Mouse (Mus musculus): ENCODE measurements around the gene Slc30a2.
A peak's percentile ranks its signal among the peaks of the same experiment; 100 is the strongest.
"Not testable (repeated sequence)": the region's sequence is repeated elsewhere in the genome, so short reads cannot be mapped to it uniquely, and the experiment has no call there.

The Slc30a2 gene

GRCm38 (mm10) chr4:134355841-134356452 is 13.0 kb downstream of the Slc30a2 start:
- DNase-seq (ENCODE audit: extremely low read depth, insufficient read length, low spot score): peak; percentile 75

- no peak for DNase-seq (ENCODE audit: extremely low read depth, insufficient read length, low spot score)
Measured at GRCm38 (mm10) chr4:134356591-134357460, 13.8 kb downstream of the Slc30a2 start.

GRCm38 (mm10) chr4:134357461-134357771 is 14.4 kb downstream of the Slc30a2 start:
- DNase-seq (ENCODE audit: extremely low read depth, insufficient read length, low spot score): no peak

GRCm38 (mm10) chr4:134359649-134360048 is 16.7 kb downstream of the Slc30a2 start:
- DNase-seq (ENCODE audit: extremely low read depth, insufficient read length, low spot score): no peak

GRCm38 (mm10) chr4:134361215-134361614 is 18.2 kb downstream of the Slc30a2 start:
- DNase-seq (ENCODE audit: extremely low read depth, insufficient read length, low spot score): no peak

- no peak for DNase-seq (ENCODE audit: extremely low read depth, insufficient read length, low spot score)
Measured at GRCm38 (mm10) chr4:134362124-134362523, 19.1 kb downstream of the Slc30a2 start.

GRCm38 (mm10) chr4:134362586-134362985 is 19.6 kb downstream of the Slc30a2 start:
- DNase-seq (ENCODE audit: extremely low read depth, insufficient read length, low spot score): no peak

GRCm38 (mm10) chr4:134365280-134365679 is 22.3 kb downstream of the Slc30a2 start:
- no peak for DNase-seq (ENCODE audit: extremely low read depth, insufficient read length, low spot score)

GRCm38 (mm10) chr4:134370649-134371221 is 27.8 kb downstream of the Slc30a2 start:
- DNase-seq (ENCODE audit: extremely low read depth, insufficient read length, low spot score): no peak

GRCm38 (mm10) chr4:134371316-134371855 is 28.4 kb downstream of the Slc30a2 start:
- no peak for DNase-seq (ENCODE audit: extremely low read depth, insufficient read length, low spot score)

GRCm38 (mm10) chr4:134372294-134372747 is 29.3 kb downstream of the Slc30a2 start:
- no peak for DNase-seq (ENCODE audit: extremely low read depth, insufficient read length, low spot score)

GRCm38 (mm10) chr4:134373295-134373694 is 30.3 kb downstream of the Slc30a2 start:
- no peak for DNase-seq (ENCODE audit: extremely low read depth, insufficient read length, low spot score)

- DNase-seq (ENCODE audit: extremely low read depth, insufficient read length, low spot score): no peak
Measured at GRCm38 (mm10) chr4:134374306-134374705, 31.3 kb downstream of the Slc30a2 start.

GRCm38 (mm10) chr4:134378089-134378615 is 35.2 kb downstream of the Slc30a2 start:
- no peak for DNase-seq (ENCODE audit: extremely low read depth, insufficient read length, low spot score)

- no peak for DNase-seq (ENCODE audit: extremely low read depth, insufficient read length, low spot score)
Measured at GRCm38 (mm10) chr4:134379510-134379909, 36.5 kb downstream of the Slc30a2 start.

GRCm38 (mm10) chr4:134383750-134384149 is 40.8 kb downstream of the Slc30a2 start, which contains the start of gene Extl1:
Gene Extl1, minus strand, starts transcription at chr4:134383850.
- not testable (repeated sequence) for DNase-seq (ENCODE audit: extremely low read depth, insufficient read length, low spot score)

GRCm38 (mm10) chr4:134387268-134387667 is 44.3 kb downstream of the Slc30a2 start:
- no peak for DNase-seq (ENCODE audit: extremely low read depth, insufficient read length, low spot score)

GRCm38 (mm10) chr4:134388397-134388796 is 45.4 kb downstream of the Slc30a2 start:
- DNase-seq (ENCODE audit: extremely low read depth, insufficient read length, low spot score): no peak

- no peak for DNase-seq (ENCODE audit: extremely low read depth, insufficient read length, low spot score)
Measured at GRCm38 (mm10) chr4:134391636-134392035, 48.7 kb downstream of the Slc30a2 start.

- no peak for DNase-seq (ENCODE audit: extremely low read depth, insufficient read length, low spot score)
Measured at GRCm38 (mm10) chr4:134392595-134392994, 49.6 kb downstream of the Slc30a2 start.

- no peak for DNase-seq (ENCODE audit: extremely low read depth, insufficient read length, low spot score)
Measured at GRCm38 (mm10) chr4:134393026-134393425, 50.0 kb downstream of the Slc30a2 start.

Data from 3134 (cell line).